Mouse (Mus musculus) left cerebral cortex, postnatal 10 days (tissue): ENCODE results near the gene Loxl1. TPM values are rescaled to one million over a fixed set of nuclear protein-coding genes. Genes with fewer than 3 reads are reported as not detected.
A peak's percentile ranks its signal among the peaks of the same experiment; 100 is the strongest.

Experiments used
- DNase-seq, 2 experiments: peaks; one replicate each; pipeline ENCODE4 v3.0.0; 2021 to 2022; ENCODE audit warnings: low spot score in 2 of 2, mixed read lengths in 1 of 2; ENCODE audit errors: extremely low spot score in 1 of 2
- intact Hi-C: fragments of 180-260 bp; cut with DNase I; formaldehyde crosslinking; loops from one replicate; pipeline ENCODE4 v1.15.1; 2025
- total RNA-seq, 2 experiments: library from RNA; stranded (reverse); gene quantifications; 2 replicates each; pipeline ENCODE4 v1.2.3; 2021

Loxl1 gene
- 1 to 10 TPM; 3.5 to 3.9 TPM for total RNA-seq

- intact Hi-C loops: no loop called here
- peak in 1 of 2 experiments; percentile 61 for DNase-seq
These were observed at the start of gene Loxl1 for GRCm38 (mm10) chr9:58312944-58313359. Gene Loxl1 (minus strand): TSS chr9:58313186.

GRCm38 (mm10) chr9:58361956-58362355 is 49.0 kb upstream of the Loxl1 start:
- intact Hi-C loops: no loop called here
- DNase-seq: no peak

- DNase-seq: no peak
- intact Hi-C loops: no loop called here
These were observed 48.4 kb upstream of the Loxl1 start for GRCm38 (mm10) chr9:58361373-58361772.

- intact Hi-C loops: no loop called here
- no peak for DNase-seq
These were observed 42.5 kb upstream of the Loxl1 start for GRCm38 (mm10) chr9:58355262-58356050.

- DNase-seq: no peak
- intact Hi-C loops: no loop called here
These were observed 41.7 kb upstream of the Loxl1 start for GRCm38 (mm10) chr9:58354701-58355100.

GRCm38 (mm10) chr9:58353224-58353623 is 40.2 kb upstream of the Loxl1 start:
- DNase-seq: no peak
- intact Hi-C loops: no loop called here

GRCm38 (mm10) chr9:58347795-58348194 is 34.8 kb upstream of the Loxl1 start:
- intact Hi-C loops: no loop called here
- no peak for DNase-seq

- DNase-seq: no peak
- intact Hi-C loops: no loop called here
These were observed 33.5 kb upstream of the Loxl1 start for GRCm38 (mm10) chr9:58346498-58346897.

- DNase-seq: no peak
- intact Hi-C loops: no loop called here
These were observed 33.0 kb upstream of the Loxl1 start for GRCm38 (mm10) chr9:58345963-58346362.

GRCm38 (mm10) chr9:58341795-58342194 is 28.8 kb upstream of the Loxl1 start:
- intact Hi-C loops: no loop called here

GRCm38 (mm10) chr9:58336650-58337281 is 23.8 kb upstream of the Loxl1 start:
- intact Hi-C loops: no loop called here

More at GRCm38 (mm10) chr9:58341795-58342194, 28.8 kb upstream of the Loxl1 start:
- no peak for DNase-seq

GRCm38 (mm10) chr9:58331276-58331675 is 18.3 kb upstream of the Loxl1 start:
- no peak for DNase-seq
- intact Hi-C loops: loop anchor here (5.0 kb wide), 2 partner anchors 156 to 201 kb away; partner anchors contain the start of gene Insyn1

More at GRCm38 (mm10) chr9:58336650-58337281, 23.8 kb upstream of the Loxl1 start:
- no peak for DNase-seq

GRCm38 (mm10) chr9:58330293-58330692 is 17.3 kb upstream of the Loxl1 start:
- intact Hi-C loops: loop anchor here (5.0 kb wide), 2 partner anchors 157 to 202 kb away; partner anchors contain the start of gene Insyn1

GRCm38 (mm10) chr9:58327382-58327781 is 14.4 kb upstream of the Loxl1 start:
- no peak for DNase-seq
- intact Hi-C loops: no loop called here

More at GRCm38 (mm10) chr9:58330293-58330692, 17.3 kb upstream of the Loxl1 start:
- DNase-seq: peak; percentile 64 to 68

- intact Hi-C loops: no loop called here
- DNase-seq: no peak
These were observed 13.6 kb upstream of the Loxl1 start for GRCm38 (mm10) chr9:58326477-58327180.

GRCm38 (mm10) chr9:58321681-58322080 is 8.7 kb upstream of the Loxl1 start:
- intact Hi-C loops: no loop called here
- DNase-seq: no peak

- intact Hi-C loops: no loop called here
- DNase-seq: no peak
These were observed 5.3 kb upstream of the Loxl1 start for GRCm38 (mm10) chr9:58318317-58318716.

GRCm38 (mm10) chr9:58317381-58317780 is 4.4 kb upstream of the Loxl1 start:
- intact Hi-C loops: no loop called here

GRCm38 (mm10) chr9:58316784-58317183 is 3.8 kb upstream of the Loxl1 start:
- intact Hi-C loops: no loop called here
- no peak for DNase-seq

More at GRCm38 (mm10) chr9:58317381-58317780, 4.4 kb upstream of the Loxl1 start:
- DNase-seq: no peak
